Mouse (Mus musculus): ENCODE results near the gene Gpr88.

DNA sequence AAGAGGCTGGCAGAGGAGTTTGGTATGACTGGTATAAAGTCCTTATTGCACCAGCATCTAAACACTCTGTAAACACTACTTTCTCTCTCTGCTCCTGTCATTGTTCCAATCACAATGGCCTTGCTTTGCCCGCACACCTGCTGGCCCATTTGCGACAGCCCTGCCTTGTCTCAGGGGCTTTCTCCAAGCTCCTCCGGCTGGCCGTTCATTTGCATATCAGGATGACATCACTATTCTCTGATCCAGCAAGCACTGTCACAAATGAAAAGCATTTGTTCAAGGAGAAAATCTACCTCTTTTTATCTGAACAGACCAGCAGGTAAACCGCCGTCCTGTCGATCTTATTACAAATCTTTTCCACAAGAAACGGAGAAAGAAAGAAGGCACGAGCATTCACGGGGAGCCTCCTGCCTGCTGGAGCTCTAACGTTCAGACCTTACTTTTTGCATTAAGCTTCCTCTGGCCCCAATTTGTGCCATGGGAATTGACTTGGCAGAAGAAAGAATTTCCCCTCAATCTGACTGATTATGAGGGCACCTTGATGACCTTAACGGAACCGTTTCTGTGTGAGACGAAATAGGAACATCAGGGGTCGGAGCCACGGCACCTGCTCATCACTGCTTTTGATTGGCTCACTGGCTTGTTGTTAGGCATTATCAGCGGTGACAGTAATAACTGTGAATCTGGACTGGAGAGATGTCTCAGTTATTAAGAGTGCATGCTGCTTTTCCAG, 30.6 kb downstream of the Gpr88 start:
- TF ChIP-seq CTCF (IDR thresholded peaks at IDR 0.05; ENCODE audit: low read depth, low read length) (no peak), GATA2 (IDR thresholded peaks at IDR 0.05; ENCODE audit: borderline replicate concordance, low read depth, low read length) (no peak), TAL1 (conservative IDR thresholded peaks at IDR 0.05; ENCODE audit: low read depth, low read length) (no peak)

All from G1E (cell line).